Mouse (Mus musculus) inflammation-experienced regulatory T-cells, adult 6 months (primary cell): ENCODE results near the gene Sh3bgr. TPM values are rescaled to one million over a fixed set of nuclear protein-coding genes. Genes with fewer than 3 reads are reported as not detected.

Source experiments
- ATAC-seq: one replicate; pipeline ENCODE4 v1.8.0; 2017
- polyA plus RNA-seq, 3 experiments: library from polyadenylated mRNA; unstranded; fragments of 100-300 nt; shearing (Covaris generic); gene quantifications; one replicate each; pipeline ENCODE4 v1.2.1; 2017

The Sh3bgr gene
- not detected for polyA plus RNA-seq

GRCm38 (mm10) chr16:96199913-96200701 lies at the start of gene Sh3bgr:
Sh3bgr (plus strand) TSS chr16:96200450.
- no peak for ATAC-seq

- ATAC-seq = no peak
These were observed 49.3 kb upstream of the Sh3bgr start for GRCm38 (mm10) chr16:96150995-96151394.

GRCm38 (mm10) chr16:96151551-96151950 lies 48.7 kb upstream of the Sh3bgr start:
- ATAC-seq = peak; percentile 71

GRCm38 (mm10) chr16:96154476-96154875 lies 45.8 kb upstream of the Sh3bgr start:
- ATAC-seq = no peak

GRCm38 (mm10) chr16:96156019-96156418 lies 44.2 kb upstream of the Sh3bgr start:
- no peak for ATAC-seq

- no peak for ATAC-seq
These were observed 43.1 kb upstream of the Sh3bgr start for GRCm38 (mm10) chr16:96157171-96157570.

- no peak for ATAC-seq
These were observed 41.7 kb upstream of the Sh3bgr start for GRCm38 (mm10) chr16:96158511-96159080.

GRCm38 (mm10) chr16:96159091-96159731 lies 41.0 kb upstream of the Sh3bgr start:
- peak; percentile 50 for ATAC-seq

GRCm38 (mm10) chr16:96159794-96160346 lies 40.4 kb upstream of the Sh3bgr start:
- ATAC-seq = no peak

GRCm38 (mm10) chr16:96160927-96161326 lies 39.3 kb upstream of the Sh3bgr start:
- ATAC-seq = no peak

GRCm38 (mm10) chr16:96161336-96161735 lies 38.9 kb upstream of the Sh3bgr start:
- ATAC-seq = no peak

- ATAC-seq = no peak
These were observed 34.5 kb upstream of the Sh3bgr start for GRCm38 (mm10) chr16:96165723-96166264.

GRCm38 (mm10) chr16:96168837-96169236 lies 31.4 kb upstream of the Sh3bgr start:
- no peak for ATAC-seq

GRCm38 (mm10) chr16:96173648-96174047 lies 26.6 kb upstream of the Sh3bgr start:
- ATAC-seq = no peak

- no peak for ATAC-seq
These were observed 24.9 kb upstream of the Sh3bgr start for GRCm38 (mm10) chr16:96175399-96175798.

- no peak for ATAC-seq
These were observed 21.1 kb upstream of the Sh3bgr start for GRCm38 (mm10) chr16:96179156-96179555.

GRCm38 (mm10) chr16:96187619-96188018 lies 12.6 kb upstream of the Sh3bgr start:
- ATAC-seq = no peak

- ATAC-seq = peak; percentile 92
These were observed 8.4 kb upstream of the Sh3bgr start, which contains the start of gene Lca5l for GRCm38 (mm10) chr16:96191531-96192506. Lca5l (minus strand) TSS chr16:96192271.

GRCm38 (mm10) chr16:96200702-96201028 lies 415 bp downstream of the Sh3bgr start:
- no peak for ATAC-seq

GRCm38 (mm10) chr16:96201485-96202232 lies 1.4 kb downstream of the Sh3bgr start:
- no peak for ATAC-seq

GRCm38 (mm10) chr16:96209789-96210188 lies 9.5 kb downstream of the Sh3bgr start:
- ATAC-seq = no peak
